In genomic region chr1:4572311-4572710, GRCm38 (mm10) we compare ENCODE assay signal across 8 mouse cellular contexts.
A peak's percentile ranks its signal among the peaks of the same experiment; 100 is the strongest.
DNase-seq lines count a peak whose midpoint lies in the region; ATAC-seq and TF ChIP-seq lines count a peak whose summit lies in the region.
"Had no signal": no experiment of that assay in that cellular context is flagged by ENCODE, and none has a peak within 500 bp of the region (broad histone marks: within the 10 kb centered on the region; RNA-seq: fewer than 3 reads in every experiment).

No protein-coding gene starts in this region.

- no peak; the same call in 1 of the 2 replicates for ATAC-seq in kidney, postnatal 0 days (replicated peaks; ENCODE audit: low FRiP score, low read depth)
- ATAC-seq in forebrain, embryonic 14.5 days, result no peak
- 0 out of 2 replicates have a peak, but pooled peaks have one; percentile 1 for ATAC-seq in limb, embryonic 12.5 days (ENCODE audit: insufficient number of reproducible peaks, insufficient read depth, low FRiP score, low TSS enrichment, low read depth)
- ATAC-seq in neural tube, embryonic 15.5 days (ENCODE audit: low FRiP score), result no peak

- H3K27me3 ChIP-seq in kidney, postnatal 0 days (ENCODE audit: insufficient read depth, low read length), result no peaks in the 10 kb centered on the region
- H3K27me3 ChIP-seq in forebrain, embryonic 14.5 days (replicated peaks; ENCODE audit: control insufficient read depth, insufficient read depth, low read length), result no peaks in the 10 kb centered on the region
- H3K27me3 ChIP-seq in limb, embryonic 12.5 days, result no peaks in the 10 kb centered on the region
- H3K27me3 ChIP-seq in neural tube, embryonic 15.5 days (replicated peaks), result 0 out of 2 replicates have a peak, but pooled peaks cover 3% of the 10 kb centered on the region

- peak overlapping the region; percentile 93 for H3K4me2 ChIP-seq in kidney, postnatal 0 days (ENCODE audit: low read length)
- peak overlapping the region; percentile 68 for H3K4me2 ChIP-seq in forebrain, embryonic 14.5 days (ENCODE audit: low read length)
- H3K4me2 ChIP-seq in limb, embryonic 12.5 days, result peak overlapping the region; percentile 80
- H3K4me2 ChIP-seq in neural tube, embryonic 15.5 days, result peak overlapping the region; percentile 89

- WGBS in kidney, postnatal 0 days, result 37% methylated on average over 3 of the region's 3 CpGs
- WGBS in forebrain, embryonic 14.5 days, result 35% methylated on average over 3 of the region's 3 CpGs
- 38% methylated on average over 3 of the region's 3 CpGs for WGBS in limb, embryonic 12.5 days
- WGBS in neural tube, embryonic 15.5 days, result 36% methylated on average over 3 of the region's 3 CpGs

- no peak for TF ChIP-seq CTCF in kidney, postnatal 0 days (IDR thresholded peaks at IDR 0.05; ENCODE audit: low read depth)

- no peaks in the 10 kb centered on the region for H3K9me3 ChIP-seq in kidney, postnatal 0 days (replicated peaks; ENCODE audit: low read length)
- no peaks in the 10 kb centered on the region for H3K9me3 ChIP-seq in forebrain, embryonic 14.5 days (replicated peaks; ENCODE audit: control insufficient read depth, low read length)
- 0 out of 2 replicates have a peak, but pooled peaks cover 5% of the 10 kb centered on the region for H3K9me3 ChIP-seq in limb, embryonic 12.5 days
- H3K9me3 ChIP-seq in neural tube, embryonic 15.5 days (replicated peaks), result no peaks in the 10 kb centered on the region
- H3K9me3 ChIP-seq: G1E had no signal

- peak overlapping the region; percentile 84; the same call in 1 of the 2 replicates for H3K27ac ChIP-seq in kidney, postnatal 0 days
- no peak overlapping the region for H3K27ac ChIP-seq in forebrain, embryonic 14.5 days (ENCODE audit: low read depth, low read length)
- H3K27ac ChIP-seq in limb, embryonic 12.5 days, result peak overlapping the region; percentile 95
- H3K27ac ChIP-seq in neural tube, embryonic 15.5 days (replicated peaks), result peak overlapping the region; percentile 89

- 0 out of 2 replicates have a peak, but pooled peaks cover 4% of the 10 kb centered on the region for H3K4me1 ChIP-seq in kidney, postnatal 0 days (replicated peaks; ENCODE audit: insufficient read depth, low read length)
- no peaks in the 10 kb centered on the region for H3K4me1 ChIP-seq in forebrain, embryonic 14.5 days (ENCODE audit: control insufficient read depth, insufficient read depth, low read length)
- no peaks in the 10 kb centered on the region; the same call in 1 of the 2 replicates for H3K4me1 ChIP-seq in limb, embryonic 12.5 days (replicated peaks)
- H3K4me1 ChIP-seq in neural tube, embryonic 15.5 days, result peaks cover 4% of the 10 kb centered on the region

- DNase-seq in kidney, postnatal 0 days (ENCODE audit: low spot score), result peak; percentile 82
- no peak for DNase-seq in kidney, adult 8-10 months
- DNase-seq in forebrain, embryonic 14.5 days (ENCODE audit: low spot score), result peak; percentile 3
- DNase-seq in ovary, adult 18-20 months (ENCODE audit: low spot score), result no peak
- DNase-seq in retina, embryonic 14.5 days (ENCODE audit: low spot score), result no peak

- H3K4me3 ChIP-seq in kidney, postnatal 0 days (replicated peaks; ENCODE audit: low read depth, low read length), result no peak overlapping the region
- peak overlapping the region; percentile 63 for H3K4me3 ChIP-seq in forebrain, embryonic 14.5 days (ENCODE audit: low read depth, low read length)
- peak overlapping the region; percentile 55; the same call in 1 of the 2 replicates for H3K4me3 ChIP-seq in limb, embryonic 12.5 days (replicated peaks)
- peak overlapping the region; percentile 64 for H3K4me3 ChIP-seq in neural tube, embryonic 15.5 days (replicated peaks)

- H3K9ac ChIP-seq in kidney, postnatal 0 days (ENCODE audit: low read depth, low read length), result no peak overlapping the region
- H3K9ac ChIP-seq in forebrain, embryonic 14.5 days (ENCODE audit: low read length), result peak overlapping the region; percentile 91
- no peak overlapping the region for H3K9ac ChIP-seq in limb, embryonic 12.5 days (replicated peaks)
- H3K9ac ChIP-seq in neural tube, embryonic 15.5 days (replicated peaks), result peak overlapping the region; percentile 81; the same call in 1 of the 2 replicates

- no peaks in the 10 kb centered on the region for H3K36me3 ChIP-seq in kidney, postnatal 0 days (ENCODE audit: insufficient read depth, low read length)
- no peaks in the 10 kb centered on the region for H3K36me3 ChIP-seq in forebrain, embryonic 14.5 days (ENCODE audit: control insufficient read depth, insufficient read depth, low read length)
- no peaks in the 10 kb centered on the region for H3K36me3 ChIP-seq in limb, embryonic 12.5 days
- H3K36me3 ChIP-seq in neural tube, embryonic 15.5 days, result no peaks in the 10 kb centered on the region
- H3K36me3 ChIP-seq: G1E had no signal

Comparison
In these comparisons a context has a peak if more than half of its experiments do, and no peak if none do; other contexts are left out.
1. DNase-seq: peak in kidney, postnatal 0 days (single experiment) and forebrain, embryonic 14.5 days (single experiment); none in kidney, adult 8-10 months (0 of 2), ovary, adult 18-20 months (single experiment) and retina, embryonic 14.5 days (single experiment).
2. H3K9ac ChIP-seq: peak in forebrain, embryonic 14.5 days (single experiment) and neural tube, embryonic 15.5 days (single experiment); none in kidney, postnatal 0 days (single experiment) and limb, embryonic 12.5 days (single experiment).
3. Peak in every context shown above with its lines, with median percentiles within 50 percentile points of each other: H3K4me2 ChIP-seq.